Mouse (Mus musculus): ENCODE measurements around the gene Tlr6. TPM values are rescaled to one million over a fixed set of nuclear protein-coding genes. Genes with fewer than 3 reads are reported as not detected.

Tlr6 gene
- polyA plus RNA-seq, 1 experiment from 2014 or later = 0.48 TPM

GRCm38 (mm10) chr5:64954931-64955330 lies 5.0 kb downstream of the Tlr6 start:
- Histone ChIP-seq H3K36me3 (ENCODE audit: control insufficient read depth, insufficient read depth, low read length) (no peaks in the 10 kb centered on the region), H3K27me3 (replicated peaks; ENCODE audit: control insufficient read depth, insufficient read depth, low read length) (no peaks in the 10 kb centered on the region), H3K4me2 (ENCODE audit: low read length) (no peak overlapping the region), H3K9ac (ENCODE audit: low read length) (no peak overlapping the region), H3K9me3 (replicated peaks; ENCODE audit: control insufficient read depth, low read length) (no peaks in the 10 kb centered on the region), H3K4me1 (ENCODE audit: control insufficient read depth, insufficient read depth, low read length) (no peaks in the 10 kb centered on the region), H3K4me3 (ENCODE audit: low read depth, low read length) (no peak overlapping the region), H3K27ac (ENCODE audit: low read depth, low read length) (no peak overlapping the region)
- 84% methylated on average over 8 of the region's 8 CpGs for WGBS
- ATAC-seq = no peak
- no peak for DNase-seq (ENCODE audit: low spot score)

DNA sequence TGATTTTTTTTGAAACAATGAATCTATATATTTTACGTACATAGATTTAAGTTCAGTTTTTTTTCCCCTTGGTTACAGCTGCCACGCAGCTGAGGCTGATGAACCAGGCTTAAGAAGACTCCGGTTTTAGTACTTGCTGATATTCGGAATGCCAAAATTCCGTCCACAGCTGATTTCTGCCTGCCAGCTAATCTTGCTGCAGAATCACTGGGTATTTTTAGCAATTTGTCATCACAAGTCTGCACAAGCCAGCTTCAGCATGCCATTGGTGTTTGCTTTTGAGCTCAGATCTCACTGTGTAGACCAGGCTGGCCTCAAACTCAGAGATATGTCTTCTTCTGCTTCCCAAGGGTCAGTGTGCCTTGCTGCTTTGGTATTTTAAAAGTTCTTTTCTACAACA lies 8.4 kb downstream of the Tlr6 start:
- DNase-seq (ENCODE audit: low spot score) = no peak
- no peak for ATAC-seq
- Histone ChIP-seq H3K36me3 (ENCODE audit: control insufficient read depth, insufficient read depth, low read length) (no peaks in the 10 kb centered on the region), H3K9ac (ENCODE audit: low read length) (no peak overlapping the region), H3K4me1 (ENCODE audit: control insufficient read depth, insufficient read depth, low read length) (no peaks in the 10 kb centered on the region), H3K4me3 (ENCODE audit: low read depth, low read length) (no peak overlapping the region), H3K4me2 (ENCODE audit: low read length) (no peak overlapping the region), H3K27me3 (replicated peaks; ENCODE audit: control insufficient read depth, insufficient read depth, low read length) (no peaks in the 10 kb centered on the region), H3K9me3 (replicated peaks; ENCODE audit: control insufficient read depth, low read length) (no peaks in the 10 kb centered on the region), H3K27ac (ENCODE audit: low read depth, low read length) (no peak overlapping the region)
- 89% methylated on average over 5 of the region's 5 CpGs for WGBS

DNA sequence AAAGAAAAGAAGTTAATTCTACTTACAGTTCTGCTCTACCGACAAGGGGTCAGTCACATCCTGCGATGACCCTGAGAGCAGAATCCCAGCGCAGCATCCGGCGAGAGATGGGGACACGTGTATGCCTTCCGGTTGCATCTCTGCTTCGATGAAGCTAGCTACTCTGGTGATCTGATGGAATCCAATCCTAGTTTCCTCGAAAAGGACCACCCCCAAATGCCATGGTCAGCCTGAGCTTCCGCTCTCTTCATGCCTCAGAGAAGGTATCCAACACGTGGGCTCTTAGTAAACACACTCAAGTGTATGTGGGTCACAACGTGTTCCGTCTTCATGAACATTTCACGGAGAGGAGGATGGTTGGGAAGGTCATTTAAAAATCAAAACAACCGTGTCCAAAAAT lies 27.1 kb downstream of the Tlr6 start:
- WGBS = 93% methylated on average over 15 of the region's 15 CpGs
- no peak for ATAC-seq

GRCm38 (mm10) chr5:64932215-64932614 lies 27.7 kb downstream of the Tlr6 start:
- Histone ChIP-seq H3K36me3 (ENCODE audit: control insufficient read depth, insufficient read depth, low read length) (no peaks in the 10 kb centered on the region), H3K4me3 (ENCODE audit: low read depth, low read length) (no peak overlapping the region), H3K9ac (ENCODE audit: low read length) (no peak overlapping the region), H3K4me2 (ENCODE audit: low read length) (no peak overlapping the region), H3K27me3 (replicated peaks; ENCODE audit: control insufficient read depth, insufficient read depth, low read length) (no peaks in the 10 kb centered on the region), H3K9me3 (replicated peaks; ENCODE audit: control insufficient read depth, low read length) (no peaks in the 10 kb centered on the region), H3K27ac (ENCODE audit: low read depth, low read length) (no peak overlapping the region), H3K4me1 (ENCODE audit: control insufficient read depth, insufficient read depth, low read length) (no peaks in the 10 kb centered on the region)
- WGBS = 58% methylated on average over 3 of the region's 3 CpGs
- DNase-seq (ENCODE audit: low spot score) (no peak), ATAC-seq (no peak)

More for the DNA sequence above, 27.1 kb downstream of the Tlr6 start:
- no peak overlapping the region for H3K27ac ChIP-seq (ENCODE audit: low read depth, low read length)
- no peaks in the 10 kb centered on the region for H3K4me1 ChIP-seq (ENCODE audit: control insufficient read depth, insufficient read depth, low read length)
- no peaks in the 10 kb centered on the region for H3K9me3 ChIP-seq (replicated peaks; ENCODE audit: control insufficient read depth, low read length)
- H3K4me3 ChIP-seq (ENCODE audit: low read depth, low read length) = no peak overlapping the region
- no peak overlapping the region for H3K4me2 ChIP-seq (ENCODE audit: low read length)
- DNase-seq (ENCODE audit: low spot score) = no peak
- no peaks in the 10 kb centered on the region for H3K27me3 ChIP-seq (replicated peaks; ENCODE audit: control insufficient read depth, insufficient read depth, low read length)
- no peak overlapping the region for H3K9ac ChIP-seq (ENCODE audit: low read length)
- no peaks in the 10 kb centered on the region for H3K36me3 ChIP-seq (ENCODE audit: control insufficient read depth, insufficient read depth, low read length)

DNA sequence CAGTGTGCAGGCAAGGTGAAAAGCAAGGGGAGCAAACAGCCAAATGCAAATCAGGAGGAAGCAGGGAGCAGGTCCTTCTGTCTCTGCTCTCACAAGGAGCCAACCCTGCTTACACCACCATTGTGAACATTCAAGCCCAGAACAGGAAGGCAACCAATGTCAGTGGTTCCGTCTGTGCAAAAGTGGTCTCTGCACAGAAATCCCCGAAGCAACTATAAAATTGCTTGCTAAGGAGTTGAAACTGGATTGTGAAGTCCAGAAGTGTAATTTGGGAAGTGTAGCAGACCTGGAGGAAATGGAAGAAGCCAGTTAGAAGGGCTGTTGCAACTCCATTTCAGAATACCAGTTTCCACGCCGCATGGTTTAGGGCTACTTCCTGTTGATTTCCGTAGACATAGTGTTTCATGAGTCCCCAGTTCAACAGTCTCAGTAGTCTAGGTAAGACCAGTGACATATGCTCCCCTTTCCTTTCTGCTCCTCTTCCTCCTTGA lies 37.0 kb downstream of the Tlr6 start:
- H3K27ac ChIP-seq (ENCODE audit: low read depth, low read length) = no peak overlapping the region
- H3K27me3 ChIP-seq (replicated peaks; ENCODE audit: control insufficient read depth, insufficient read depth, low read length) = no peaks in the 10 kb centered on the region
- no peak overlapping the region for H3K9ac ChIP-seq (ENCODE audit: low read length)
- WGBS = 95% methylated on average over 5 of the region's 5 CpGs
- no peaks in the 10 kb centered on the region for H3K4me1 ChIP-seq (ENCODE audit: control insufficient read depth, insufficient read depth, low read length)
- no peak overlapping the region for H3K4me3 ChIP-seq (ENCODE audit: low read depth, low read length)
- DNase-seq (ENCODE audit: low spot score) (no peak), ATAC-seq (no peak)
- no peaks in the 10 kb centered on the region for H3K9me3 ChIP-seq (replicated peaks; ENCODE audit: control insufficient read depth, low read length)
- H3K36me3 ChIP-seq (ENCODE audit: control insufficient read depth, insufficient read depth, low read length) = no peaks in the 10 kb centered on the region
- no peak overlapping the region for H3K4me2 ChIP-seq (ENCODE audit: low read length)

- 0 out of 2 replicates have a peak, but pooled peaks cover 5% of the 10 kb centered on the region for H3K9me3 ChIP-seq (replicated peaks; ENCODE audit: control insufficient read depth, low read length)
Observed at GRCm38 (mm10) chr5:64918616-64919597, 41.0 kb downstream of the Tlr6 start.

DNA sequence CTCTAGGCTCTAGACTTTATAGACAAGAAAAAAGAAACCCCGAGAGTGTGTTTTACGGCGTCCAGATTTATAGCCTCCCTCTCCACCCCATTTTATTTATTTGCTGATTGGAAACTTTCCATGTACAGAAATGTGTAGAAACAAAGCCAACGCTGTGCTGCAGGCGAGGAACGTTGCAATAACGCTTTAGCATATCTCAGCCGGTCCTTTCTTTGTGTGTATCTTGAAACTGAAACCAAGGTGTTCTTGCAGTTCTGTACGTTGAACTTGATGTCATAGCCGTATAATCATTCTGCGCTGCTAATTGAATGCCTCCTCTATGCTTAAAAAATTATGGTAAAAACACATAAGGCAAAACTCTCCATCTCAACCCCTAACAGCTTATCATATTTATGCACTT lies 42.2 kb downstream of the Tlr6 start:
- WGBS = 97% methylated on average over 11 of the region's 11 CpGs
- Histone ChIP-seq H3K36me3 (ENCODE audit: control insufficient read depth, insufficient read depth, low read length) (no peaks in the 10 kb centered on the region), H3K27ac (ENCODE audit: low read depth, low read length) (no peak overlapping the region), H3K9ac (ENCODE audit: low read length) (no peak overlapping the region), H3K4me2 (ENCODE audit: low read length) (no peak overlapping the region), H3K27me3 (replicated peaks; ENCODE audit: control insufficient read depth, insufficient read depth, low read length) (no peaks in the 10 kb centered on the region), H3K4me3 (ENCODE audit: low read depth, low read length) (no peak overlapping the region), H3K9me3 (replicated peaks; ENCODE audit: control insufficient read depth, low read length) (0 out of 2 replicates have a peak, but pooled peaks cover 5% of the 10 kb centered on the region), H3K4me1 (ENCODE audit: control insufficient read depth, insufficient read depth, low read length) (no peaks in the 10 kb centered on the region)
- no peak for ATAC-seq
- DNase-seq (ENCODE audit: low spot score) = no peak

More at GRCm38 (mm10) chr5:64918616-64919597, 41.0 kb downstream of the Tlr6 start:
- H3K4me3 ChIP-seq (ENCODE audit: low read depth, low read length) = no peak overlapping the region
- H3K27me3 ChIP-seq (replicated peaks; ENCODE audit: control insufficient read depth, insufficient read depth, low read length) = no peaks in the 10 kb centered on the region
- ATAC-seq (no peak), DNase-seq (ENCODE audit: low spot score) (no peak)
- no peaks in the 10 kb centered on the region for H3K36me3 ChIP-seq (ENCODE audit: control insufficient read depth, insufficient read depth, low read length)
- no peaks in the 10 kb centered on the region for H3K4me1 ChIP-seq (ENCODE audit: control insufficient read depth, insufficient read depth, low read length)
- no peak overlapping the region for H3K9ac ChIP-seq (ENCODE audit: low read length)
- no peak overlapping the region for H3K27ac ChIP-seq (ENCODE audit: low read depth, low read length)
- no peak overlapping the region for H3K4me2 ChIP-seq (ENCODE audit: low read length)
- 93% methylated on average over 6 of the region's 6 CpGs for WGBS

DNA sequence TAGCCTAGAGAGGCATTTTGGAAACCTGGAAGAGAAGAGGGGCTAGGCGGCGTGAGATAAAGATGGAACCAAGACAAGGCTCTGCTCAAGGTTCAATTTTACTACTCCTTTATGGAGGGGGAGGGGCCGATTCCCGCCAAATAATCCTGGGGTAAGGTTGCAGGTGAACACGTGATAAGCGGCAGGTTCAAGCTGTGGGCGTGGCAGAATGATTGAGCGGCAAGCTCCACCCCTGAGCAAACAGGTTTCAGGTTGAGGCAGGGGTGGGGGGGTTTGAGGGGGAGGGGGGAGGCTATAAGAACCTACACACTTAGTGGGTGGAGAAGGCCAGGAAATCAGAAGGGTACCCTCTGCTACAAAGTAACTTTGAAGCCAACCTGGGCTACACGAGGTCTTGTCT lies 42.7 kb downstream of the Tlr6 start:
- Histone ChIP-seq H3K4me1 (ENCODE audit: control insufficient read depth, insufficient read depth, low read length) (no peaks in the 10 kb centered on the region), H3K27ac (ENCODE audit: low read depth, low read length) (no peak overlapping the region), H3K27me3 (replicated peaks; ENCODE audit: control insufficient read depth, insufficient read depth, low read length) (no peaks in the 10 kb centered on the region), H3K36me3 (ENCODE audit: control insufficient read depth, insufficient read depth, low read length) (no peaks in the 10 kb centered on the region), H3K9me3 (replicated peaks; ENCODE audit: control insufficient read depth, low read length) (0 out of 2 replicates have a peak, but pooled peaks cover 5% of the 10 kb centered on the region), H3K4me2 (ENCODE audit: low read length) (no peak overlapping the region), H3K4me3 (ENCODE audit: low read depth, low read length) (no peak overlapping the region), H3K9ac (ENCODE audit: low read length) (no peak overlapping the region)
- no peak for ATAC-seq
- DNase-seq (ENCODE audit: low spot score) = no peak
- 96% methylated on average over 9 of the region's 9 CpGs for WGBS
